Mouse (Mus musculus): Measurements from ENCODE around the gene Npm1. TPM values are rescaled to one million over a fixed set of nuclear protein-coding genes. Genes with fewer than 3 reads are reported as not detected.

Gene Npm1
- total RNA-seq, 2 experiments from 2014 or later = 146 to 152 TPM

DNA sequence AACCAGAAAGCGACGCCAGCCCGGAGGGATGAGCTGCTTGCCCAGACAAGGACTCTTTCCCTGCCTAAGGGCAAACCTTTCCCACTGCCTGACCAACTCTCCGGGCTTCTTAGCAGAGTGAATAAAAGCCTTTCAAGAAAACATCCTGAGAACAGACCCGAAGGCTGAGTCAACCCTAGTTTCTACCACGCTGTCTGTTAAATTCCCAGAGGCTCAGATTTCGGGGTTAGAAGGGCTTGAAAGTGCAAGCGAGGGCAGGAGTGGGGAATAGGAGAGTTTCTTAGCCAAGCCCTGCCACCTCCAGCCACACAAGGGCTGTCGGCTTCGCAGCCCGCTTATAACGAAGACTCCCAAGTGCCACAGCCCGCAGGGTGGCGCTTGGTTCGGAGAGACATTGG is 36.1 kb upstream of the Npm1 start:
- TF ChIP-seq CTCF (IDR thresholded peaks at IDR 0.05) = no peak
- no peak overlapping the region for H3K4me3 ChIP-seq
- H3K27ac ChIP-seq = no peak overlapping the region
- no peak for DNase-seq (ENCODE audit: extremely low spot score in 1 of 2, low spot score in 2 of 2)
- intact Hi-C loops (cut with DNase I) = no loop called here

GRCm38 (mm10) chr11:33198351-33199116 is 35.5 kb upstream of the Npm1 start:
- DNase-seq (ENCODE audit: extremely low spot score in 1 of 2, low spot score in 2 of 2) = no peak
- TF ChIP-seq CTCF (IDR thresholded peaks at IDR 0.05) = no peak
- Histone ChIP-seq H3K27ac (no peak overlapping the region), H3K4me3 (no peak overlapping the region)
- intact Hi-C loops (cut with DNase I) = no loop called here

- no peak for DNase-seq (ENCODE audit: extremely low spot score in 1 of 2, low spot score in 2 of 2)
- intact Hi-C loops (cut with DNase I) = no loop called here
- no peak overlapping the region for H3K4me3 ChIP-seq
- no peak overlapping the region for H3K27ac ChIP-seq
- TF ChIP-seq CTCF (IDR thresholded peaks at IDR 0.05) = no peak
Observed at GRCm38 (mm10) chr11:33197673-33198072, 34.7 kb upstream of the Npm1 start.

GRCm38 (mm10) chr11:33197133-33197514 is 34.1 kb upstream of the Npm1 start:
- intact Hi-C loops (cut with DNase I) = no loop called here
- no peak for DNase-seq (ENCODE audit: extremely low spot score in 1 of 2, low spot score in 2 of 2)
- no peak overlapping the region for H3K4me3 ChIP-seq
- H3K27ac ChIP-seq = no peak overlapping the region
- TF ChIP-seq CTCF (IDR thresholded peaks at IDR 0.05) = no peak

GRCm38 (mm10) chr11:33196447-33197132 is 33.6 kb upstream of the Npm1 start:
- DNase-seq (ENCODE audit: extremely low spot score in 1 of 2, low spot score in 2 of 2) = no peak
- H3K4me3 ChIP-seq = no peak overlapping the region
- intact Hi-C loops (cut with DNase I) = no loop called here
- no peak for TF ChIP-seq CTCF (IDR thresholded peaks at IDR 0.05)
- no peak overlapping the region for H3K27ac ChIP-seq

DNA sequence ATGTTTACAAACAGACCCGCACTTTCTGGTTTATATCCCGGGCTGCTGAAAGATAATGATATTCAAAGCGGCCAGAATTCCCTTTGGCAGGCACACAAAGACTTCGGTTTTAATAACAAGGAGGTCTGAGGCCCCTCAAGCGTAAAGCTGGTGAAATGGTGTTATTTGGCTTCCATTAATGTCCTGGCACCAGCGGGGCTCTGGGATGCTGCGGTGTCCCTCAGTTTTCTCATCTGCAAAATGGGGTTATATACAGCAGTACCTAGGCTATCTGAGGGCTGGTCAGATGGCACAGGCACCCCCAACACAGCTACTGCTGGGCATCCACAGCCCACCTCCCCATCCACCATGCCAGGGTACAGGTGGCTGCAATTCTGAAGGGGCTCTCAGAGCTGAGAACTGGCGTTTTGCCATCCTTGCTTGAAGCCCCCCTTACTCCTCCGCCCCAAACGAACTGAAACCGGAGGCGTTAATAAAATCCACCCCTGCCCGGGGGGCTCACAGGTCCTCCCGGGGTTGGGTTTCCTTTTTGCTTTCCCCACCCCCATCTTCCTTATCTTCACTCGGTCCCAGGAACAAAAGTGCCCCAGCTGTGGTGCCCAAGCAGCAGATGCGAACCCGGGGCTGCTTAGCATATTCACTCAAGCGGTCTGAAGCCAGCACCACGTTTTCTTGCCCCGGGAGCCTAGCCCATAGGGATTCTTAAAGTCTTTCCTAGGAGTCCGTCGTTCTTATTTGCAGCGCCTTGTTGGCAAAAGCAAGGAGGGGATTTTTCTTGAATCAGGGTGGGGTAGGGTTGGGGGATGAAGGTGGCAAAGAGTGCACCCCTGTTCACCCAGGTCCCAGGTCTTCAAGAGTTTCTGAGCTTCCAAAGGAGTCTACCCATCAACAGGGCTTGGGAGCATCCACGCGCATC is 32.8 kb upstream of the Npm1 start:
- Histone ChIP-seq H3K4me3 (no peak overlapping the region), H3K27ac (no peak overlapping the region)
- intact Hi-C loops (cut with DNase I) = no loop called here
- no peak for DNase-seq (ENCODE audit: extremely low spot score in 1 of 2, low spot score in 2 of 2)
- TF ChIP-seq CTCF (IDR thresholded peaks at IDR 0.05) = no peak

GRCm38 (mm10) chr11:33195061-33195460 is 32.1 kb upstream of the Npm1 start:
- TF ChIP-seq CTCF (IDR thresholded peaks at IDR 0.05) = no peak
- intact Hi-C loops (cut with DNase I) = no loop called here
- DNase-seq (ENCODE audit: extremely low spot score in 1 of 2, low spot score in 2 of 2) = no peak
- H3K4me3 ChIP-seq = no peak overlapping the region
- no peak overlapping the region for H3K27ac ChIP-seq

GRCm38 (mm10) chr11:33193695-33194094 is 30.7 kb upstream of the Npm1 start:
- no peak overlapping the region for H3K27ac ChIP-seq
- TF ChIP-seq CTCF (IDR thresholded peaks at IDR 0.05) = no peak
- H3K4me3 ChIP-seq = no peak overlapping the region
- DNase-seq (ENCODE audit: extremely low spot score in 1 of 2, low spot score in 2 of 2) = no peak
- intact Hi-C loops (cut with DNase I) = no loop called here

GRCm38 (mm10) chr11:33181804-33182203 is 18.8 kb upstream of the Npm1 start:
- no peak overlapping the region for H3K4me3 ChIP-seq
- intact Hi-C loops (cut with DNase I) = no loop called here
- TF ChIP-seq CTCF (IDR thresholded peaks at IDR 0.05) = no peak
- H3K27ac ChIP-seq = no peak overlapping the region
- no peak for DNase-seq (ENCODE audit: extremely low spot score in 1 of 2, low spot score in 2 of 2)

GRCm38 (mm10) chr11:33180701-33181116 is 17.7 kb upstream of the Npm1 start:
- no peak for DNase-seq (ENCODE audit: extremely low spot score in 1 of 2, low spot score in 2 of 2)
- Histone ChIP-seq H3K4me3 (no peak overlapping the region), H3K27ac (no peak overlapping the region)
- TF ChIP-seq CTCF (IDR thresholded peaks at IDR 0.05) = no peak
- intact Hi-C loops (cut with DNase I) = no loop called here

GRCm38 (mm10) chr11:33179802-33180201 is 16.8 kb upstream of the Npm1 start:
- no peak for DNase-seq (ENCODE audit: extremely low spot score in 1 of 2, low spot score in 2 of 2)
- Histone ChIP-seq H3K4me3 (no peak overlapping the region), H3K27ac (no peak overlapping the region)
- TF ChIP-seq CTCF (IDR thresholded peaks at IDR 0.05) = no peak
- intact Hi-C loops (cut with DNase I) = loop anchor here (5.0 to 10.0 kb wide), 3 partner anchors 252 to 735 kb away; no protein-coding TSS in a partner anchor
